Mouse (Mus musculus): ENCODE data around the gene Ifnar1.
A peak's percentile ranks its signal among the peaks of the same experiment; 100 is the strongest.
"Not testable (repeated sequence)": the region's sequence is repeated elsewhere in the genome, so short reads cannot be mapped to it uniquely, and the experiment has no call there.

Gene Ifnar1

DNA sequence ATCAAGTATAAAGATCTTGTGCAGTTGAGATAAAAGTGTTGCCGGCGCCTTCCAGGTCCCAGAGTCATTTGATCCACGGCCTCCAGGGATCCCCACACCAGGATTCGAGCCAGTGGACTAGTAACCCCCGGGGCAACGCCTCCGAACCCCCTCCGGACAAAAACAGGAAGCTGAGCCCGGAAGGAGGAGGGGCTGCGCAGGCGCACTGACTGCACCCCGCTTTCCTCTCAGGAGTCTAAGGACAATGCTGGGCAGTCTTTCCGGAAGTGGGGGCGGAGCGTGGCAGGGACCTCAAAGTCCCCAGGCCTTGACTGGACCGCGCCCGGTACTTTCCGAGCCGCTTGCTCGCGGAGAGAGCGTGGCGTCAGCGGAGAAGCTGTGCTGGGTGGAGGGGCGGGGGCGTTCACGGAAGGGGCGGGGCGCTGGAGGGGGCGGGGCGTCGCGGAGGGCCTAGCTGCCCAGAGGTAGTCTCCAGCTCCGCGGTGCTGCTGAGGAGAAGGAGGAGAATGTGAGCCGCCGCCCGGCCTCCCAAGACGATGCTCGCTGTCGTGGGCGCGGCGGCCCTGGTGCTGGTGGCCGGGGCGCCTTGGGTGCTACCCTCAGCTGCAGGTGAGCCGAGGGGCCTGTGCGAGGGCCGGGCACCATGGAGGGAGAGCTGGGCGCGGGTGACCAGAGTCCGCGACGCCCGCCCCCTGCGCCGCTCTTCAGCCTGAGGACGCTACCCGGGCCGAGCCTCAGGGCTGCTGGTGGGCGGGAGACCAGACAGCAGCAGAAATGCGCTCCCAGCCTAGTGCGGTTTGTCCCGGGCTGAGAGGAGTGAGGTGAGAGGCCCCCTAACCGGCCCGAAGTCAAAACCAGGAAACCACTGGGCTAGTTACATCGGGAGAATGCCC lies at the start of gene Ifnar1:
Ifnar1 (plus strand) TSS at position 431 of the 893 bp plus-strand sequence.
- DNase-seq (ENCODE audit: extremely low spot score, low spot score): peak; percentile 98

DNA sequence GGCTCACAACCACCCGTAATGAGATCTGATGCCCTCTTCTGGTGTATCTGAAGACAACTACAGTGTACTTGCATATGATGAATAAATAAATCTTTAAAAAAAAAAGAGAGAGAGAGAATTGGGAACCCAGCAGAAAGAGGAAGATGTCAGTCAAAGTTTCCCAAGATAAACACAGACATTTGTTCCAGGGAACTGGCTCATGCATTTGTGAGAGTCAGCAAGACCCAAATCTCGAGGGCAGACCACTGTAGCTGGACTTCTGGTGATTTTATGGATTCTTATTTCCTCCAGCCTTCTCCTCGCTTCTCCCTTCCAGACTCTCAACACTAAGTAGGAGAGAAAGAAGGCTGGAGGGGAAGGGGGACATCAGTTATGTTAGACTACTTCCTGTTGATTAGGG lies 47.0 kb upstream of the Ifnar1 start:
- no peak for DNase-seq (ENCODE audit: extremely low spot score, low spot score)

DNA sequence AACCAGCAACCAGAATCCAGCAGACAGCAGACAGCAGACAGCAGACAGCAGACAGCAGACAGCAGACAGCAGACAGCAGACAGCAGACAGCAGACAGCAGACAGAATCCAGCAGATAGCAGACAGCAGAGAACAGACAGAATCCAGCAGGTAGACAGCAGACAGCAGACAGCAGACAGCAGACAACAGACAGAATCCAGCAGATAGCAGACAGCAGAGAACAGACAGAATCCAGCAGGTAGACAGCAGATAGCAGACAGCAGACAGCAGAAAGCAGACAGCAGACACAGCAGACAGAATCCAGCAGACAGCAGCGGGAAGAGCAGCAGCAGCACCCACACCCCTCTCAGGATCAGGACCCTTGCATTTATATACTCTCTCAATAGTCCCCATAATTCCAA lies 46.4 kb upstream of the Ifnar1 start:
- DNase-seq (ENCODE audit: extremely low spot score, low spot score): not testable (repeated sequence)

DNA sequence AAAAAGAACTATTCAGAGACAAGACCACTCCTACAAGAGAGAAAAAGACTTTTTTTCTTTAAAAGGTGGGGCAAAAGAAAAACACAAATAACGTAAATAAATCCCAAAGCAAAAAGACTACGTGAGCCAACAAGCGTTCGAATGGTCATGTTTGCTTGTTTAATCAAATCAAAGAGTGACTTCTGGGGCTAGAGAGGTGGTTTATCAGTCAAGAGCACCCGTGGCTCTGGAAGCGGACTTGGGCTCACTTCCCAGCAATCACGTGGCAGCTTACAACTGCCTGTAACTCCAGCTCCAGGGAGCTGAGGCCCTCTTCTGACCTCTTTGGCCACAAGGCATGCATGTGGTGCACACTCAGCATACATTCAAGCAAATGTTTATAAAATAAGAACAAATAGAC lies 43.7 kb upstream of the Ifnar1 start:
- DNase-seq (ENCODE audit: extremely low spot score, low spot score): no peak

DNA sequence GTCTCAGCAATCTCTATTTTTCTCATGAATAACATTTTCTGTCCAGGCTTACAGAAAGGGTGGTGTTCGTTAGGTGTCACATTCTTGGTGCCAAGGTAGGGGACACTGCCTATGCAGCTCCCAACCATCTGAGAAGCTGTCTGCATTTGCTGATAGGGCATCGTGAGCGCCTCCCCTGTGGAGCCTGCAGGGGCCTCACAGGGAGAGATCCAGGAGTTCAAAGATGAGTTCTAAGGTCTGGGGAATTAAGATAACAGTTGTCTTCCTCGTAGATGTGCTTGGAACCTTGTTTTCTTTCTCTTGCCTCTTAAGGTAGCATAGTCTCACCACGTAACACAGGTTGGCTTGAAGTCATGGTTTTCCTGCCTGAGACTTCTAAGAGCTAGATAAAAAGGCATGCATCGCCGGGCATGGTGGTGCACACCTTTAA lies 43.2 kb upstream of the Ifnar1 start:
- DNase-seq (ENCODE audit: extremely low spot score, low spot score): no peak

DNA sequence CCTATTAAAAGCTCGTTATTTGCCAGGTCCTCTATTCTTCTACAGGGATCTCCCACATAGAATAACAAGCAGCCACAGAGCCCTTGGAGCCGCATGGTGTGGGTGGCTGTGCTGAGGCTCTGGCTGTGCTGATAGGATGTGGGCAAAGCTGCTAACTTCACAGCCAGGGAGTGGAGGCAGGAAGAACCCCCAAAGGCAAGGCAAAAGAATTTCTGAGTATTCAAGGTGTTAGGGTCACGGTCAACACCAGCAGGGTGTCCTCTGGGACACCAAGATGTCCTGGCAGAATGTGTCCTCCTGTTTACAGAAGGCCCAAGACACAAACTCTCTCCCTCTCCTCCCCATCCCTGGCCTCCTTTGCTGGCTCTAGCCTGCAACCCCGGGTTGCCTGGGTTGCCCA lies 42.6 kb upstream of the Ifnar1 start:
- no peak for DNase-seq (ENCODE audit: extremely low spot score, low spot score)

DNA sequence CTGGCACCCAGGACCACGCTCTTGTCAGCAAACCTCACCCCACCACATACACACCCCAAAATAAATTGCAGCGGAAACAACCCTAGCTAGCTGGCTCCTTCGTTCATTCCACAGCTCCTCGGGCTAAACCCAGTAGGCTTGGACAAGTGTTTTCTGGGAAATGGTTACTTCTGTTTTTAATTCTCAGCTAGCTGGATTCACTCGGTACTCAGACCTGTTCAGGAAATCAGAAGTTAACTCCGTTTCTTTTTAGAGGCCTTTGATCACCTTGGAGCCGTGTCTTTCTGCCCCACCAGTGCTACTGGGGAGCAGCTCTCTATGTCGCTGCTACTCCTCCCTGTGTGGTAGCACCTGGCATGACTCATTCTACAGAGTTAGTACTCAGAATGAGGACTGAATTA lies 41.8 kb upstream of the Ifnar1 start:
- no peak for DNase-seq (ENCODE audit: extremely low spot score, low spot score)

DNA sequence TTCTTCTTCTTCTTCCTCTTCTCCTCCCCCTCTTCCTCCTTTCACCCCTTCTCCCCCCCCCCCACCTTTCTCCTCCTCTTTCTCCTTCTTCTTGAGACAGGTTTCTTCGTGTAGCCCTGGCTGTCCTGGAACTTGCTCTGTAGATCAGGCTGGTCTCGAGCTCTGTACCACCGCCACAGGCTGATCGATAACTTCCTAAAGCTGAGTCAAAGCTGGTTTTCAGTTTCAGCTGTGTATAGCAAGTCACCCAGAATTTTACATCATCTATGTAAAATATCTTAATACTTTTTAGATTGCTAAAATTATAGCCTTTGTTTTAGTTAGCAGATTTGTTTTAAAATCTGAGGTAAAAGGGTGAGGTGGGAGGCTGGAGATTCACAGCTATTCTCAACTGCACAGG lies 40.2 kb upstream of the Ifnar1 start:
- no peak for DNase-seq (ENCODE audit: extremely low spot score, low spot score)

DNA sequence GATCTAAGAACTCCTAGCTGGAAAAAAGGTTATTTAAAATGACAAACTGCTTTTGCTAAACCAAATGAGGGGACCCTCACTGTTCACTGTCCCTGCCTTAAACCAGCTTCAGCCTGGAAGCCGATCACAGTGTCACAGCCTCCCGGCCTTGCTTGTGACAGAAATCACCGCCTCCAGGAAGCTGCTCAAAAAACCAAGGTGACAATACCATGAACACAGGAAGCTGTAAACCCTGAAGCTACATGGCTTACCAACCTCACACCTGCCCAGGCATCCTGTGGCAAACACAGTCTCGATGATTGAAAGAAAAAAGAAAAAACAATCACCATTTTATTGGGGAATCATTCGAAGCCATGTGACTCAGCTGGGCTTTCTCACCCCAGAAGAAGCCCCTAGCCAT lies 39.5 kb upstream of the Ifnar1 start:
- no peak for DNase-seq (ENCODE audit: extremely low spot score, low spot score)

DNA sequence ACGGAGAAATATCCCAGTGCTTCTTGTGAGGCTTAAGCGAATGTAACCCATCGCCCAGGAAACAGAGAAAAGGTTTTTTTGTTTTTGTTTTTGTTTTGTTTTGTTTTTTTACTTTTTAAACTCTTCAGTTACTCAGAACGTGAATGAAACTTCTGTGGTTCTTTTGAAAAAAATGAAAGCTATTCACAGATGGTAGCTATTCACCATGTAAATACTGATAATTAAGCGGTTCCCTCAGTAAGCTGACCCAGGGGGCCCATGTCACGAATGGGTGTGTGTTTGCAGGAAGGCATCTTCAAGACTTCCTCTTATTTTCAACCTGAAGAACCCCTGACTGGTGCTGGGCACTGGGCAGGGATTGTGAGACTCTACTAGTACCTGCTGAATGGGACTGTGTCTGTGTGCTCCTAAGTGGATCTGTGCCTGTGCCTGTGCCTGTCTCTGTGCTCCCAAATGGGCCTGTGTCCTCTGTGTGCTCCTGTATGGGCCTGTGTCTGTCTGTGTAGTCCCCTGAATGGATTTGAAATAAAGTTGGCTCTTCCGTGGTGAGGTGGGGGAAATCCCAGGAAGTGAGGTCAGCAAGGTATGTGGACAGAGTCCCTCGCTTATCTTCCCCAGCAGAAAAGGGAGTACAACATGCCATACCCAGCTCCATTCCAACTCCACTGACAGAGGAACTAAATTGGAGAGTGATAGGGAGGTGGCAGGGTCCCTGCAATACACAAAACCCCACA lies 38.1 kb upstream of the Ifnar1 start:
- no peak for DNase-seq (ENCODE audit: extremely low spot score, low spot score)

DNA sequence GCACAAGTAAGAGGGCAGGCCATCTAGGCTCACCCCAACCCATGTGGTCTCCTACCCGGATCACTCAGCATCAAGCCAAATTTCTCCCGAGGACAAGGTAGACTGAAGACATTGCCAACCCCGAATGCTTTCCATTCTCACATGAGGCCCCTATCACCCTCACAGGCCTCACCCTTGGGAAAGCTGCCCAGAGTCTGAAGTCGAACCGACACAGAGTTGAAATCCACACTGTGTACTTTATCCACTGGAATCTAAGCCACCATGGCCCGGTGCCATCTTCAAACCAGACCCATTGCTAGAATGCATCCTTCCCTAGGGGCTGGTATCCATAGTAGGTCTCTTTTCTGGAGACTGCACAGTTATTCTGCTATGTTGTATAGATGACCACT lies 37.5 kb upstream of the Ifnar1 start:
- DNase-seq (ENCODE audit: extremely low spot score, low spot score): no peak

DNA sequence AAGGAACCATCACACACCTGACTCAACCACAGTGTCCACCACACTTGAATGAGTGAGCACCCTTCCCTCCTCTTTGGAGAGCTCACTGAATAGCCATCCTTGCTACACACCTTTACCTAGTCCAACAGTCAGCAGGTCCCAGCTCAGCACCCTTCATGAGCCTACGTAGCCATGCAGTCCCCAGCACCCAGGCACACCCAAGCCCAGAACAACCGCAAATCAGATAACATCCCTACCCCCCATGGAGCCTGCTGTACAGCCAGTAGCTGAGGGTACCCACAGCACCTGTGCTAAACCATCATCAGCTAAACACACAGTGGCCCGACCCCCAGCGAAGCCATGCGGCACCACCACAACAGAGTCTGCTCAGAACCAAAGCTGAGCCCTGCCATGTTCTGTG lies 37.0 kb upstream of the Ifnar1 start:
- no peak for DNase-seq (ENCODE audit: extremely low spot score, low spot score)

DNA sequence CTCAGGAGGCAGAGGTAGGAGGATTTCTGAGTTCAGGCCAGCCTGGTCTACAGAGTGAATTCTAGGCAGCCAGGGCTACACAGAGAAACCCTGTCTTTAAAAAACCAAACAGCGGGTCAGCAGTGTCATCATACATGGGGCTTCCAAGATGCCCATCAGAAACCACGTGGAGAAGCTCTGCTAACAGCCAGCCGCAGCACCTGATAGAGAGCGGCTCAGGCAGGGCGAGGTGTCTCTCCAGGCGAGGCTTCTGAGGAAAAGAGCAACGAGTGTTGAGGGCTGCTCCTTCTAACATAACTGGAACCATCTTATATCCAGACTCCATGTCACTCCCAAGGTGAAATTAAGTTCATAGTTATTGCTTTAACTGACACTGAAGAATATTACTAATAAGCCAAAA lies 36.1 kb upstream of the Ifnar1 start:
- no peak for DNase-seq (ENCODE audit: extremely low spot score, low spot score)

DNA sequence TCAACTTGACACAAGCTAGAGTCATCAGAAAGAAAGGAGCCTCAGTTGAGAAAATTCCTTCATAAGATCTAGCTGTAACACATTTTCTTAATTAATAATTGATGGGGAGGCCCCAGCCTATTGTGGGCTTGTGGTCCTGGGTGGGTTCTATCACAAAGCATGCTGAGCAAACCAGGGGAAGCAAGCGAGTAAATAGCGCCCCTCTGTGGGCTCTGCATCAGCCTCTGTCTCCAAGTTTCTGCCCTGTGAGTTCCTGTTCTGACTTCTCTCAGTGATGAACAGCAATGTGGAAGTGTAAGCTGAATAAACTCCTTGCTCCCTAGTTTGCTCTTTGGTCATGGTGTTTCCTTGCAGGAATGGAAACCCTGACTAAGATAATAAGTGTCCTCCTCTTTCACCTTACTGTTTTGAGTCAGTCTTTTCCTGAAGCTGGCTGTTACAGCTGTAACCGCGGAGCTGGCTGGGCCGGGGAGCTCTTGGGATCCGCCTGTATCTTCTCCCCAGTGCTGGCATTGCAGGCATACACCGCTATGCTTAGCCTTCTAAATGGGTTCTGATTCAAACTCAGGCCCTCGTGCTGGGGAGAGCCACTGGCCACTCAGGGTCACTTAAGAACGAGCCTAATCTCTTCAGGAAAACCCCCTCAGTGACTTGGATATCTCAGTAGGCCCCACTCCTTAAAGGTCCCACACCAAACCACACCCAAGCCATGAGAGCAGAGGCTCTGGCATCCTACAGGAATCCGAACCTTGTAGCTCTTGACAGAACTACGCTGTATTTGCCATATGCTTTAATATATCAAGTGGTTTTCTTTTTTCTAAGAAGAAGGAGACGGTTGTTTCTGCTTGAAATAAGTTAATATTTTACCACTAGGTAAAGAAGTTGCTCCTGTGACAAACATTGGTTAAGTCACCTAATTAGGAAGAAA lies 34.6 kb upstream of the Ifnar1 start:
- DNase-seq (ENCODE audit: extremely low spot score, low spot score): no peak

DNA sequence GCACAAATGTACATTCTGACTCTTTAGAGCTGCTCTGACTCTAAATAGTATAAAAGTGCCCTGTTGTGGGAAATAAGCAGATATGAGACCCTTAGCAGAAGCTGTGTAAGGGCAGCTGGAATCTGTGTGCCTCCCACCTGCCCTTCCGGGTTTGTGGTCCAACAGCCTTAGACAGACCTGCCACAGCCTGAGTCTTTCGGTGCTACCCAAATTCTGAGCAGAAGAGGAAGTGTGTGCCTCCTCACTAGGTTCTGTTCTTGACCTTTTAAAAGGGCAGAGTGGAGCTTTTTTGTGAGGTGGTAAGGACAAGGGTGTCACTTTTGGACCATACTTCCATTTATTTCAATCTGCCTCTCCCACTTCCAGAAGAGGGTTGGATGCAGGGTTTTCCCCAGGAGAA lies 33.1 kb upstream of the Ifnar1 start:
- no peak for DNase-seq (ENCODE audit: extremely low spot score, low spot score)

DNA sequence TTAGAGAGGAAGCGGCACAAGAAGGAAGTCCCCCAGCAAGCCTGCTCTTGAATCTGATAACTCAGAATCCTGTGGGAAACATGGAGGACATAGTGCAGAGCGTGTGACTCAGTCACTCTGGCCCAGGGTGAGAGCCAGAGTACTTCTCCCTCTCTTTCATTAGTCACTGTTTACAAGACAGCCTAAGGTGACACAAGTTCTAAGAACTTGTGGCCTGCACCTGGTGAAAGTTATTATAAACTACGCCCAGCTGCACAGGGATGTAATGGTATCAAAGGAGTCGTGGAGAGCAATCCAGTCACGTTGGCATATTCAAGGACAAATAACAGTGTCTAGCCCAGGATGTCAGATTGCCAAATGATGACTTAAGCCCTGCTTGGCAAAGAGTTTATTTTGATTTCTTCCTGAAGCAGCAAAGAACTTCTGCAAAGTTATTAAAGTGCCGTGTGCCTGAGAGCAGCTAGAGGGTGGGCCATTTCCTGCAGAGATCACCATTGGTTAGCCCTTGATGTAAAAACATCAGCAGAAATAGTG lies 32.6 kb upstream of the Ifnar1 start:
- no peak for DNase-seq (ENCODE audit: extremely low spot score, low spot score)

DNA sequence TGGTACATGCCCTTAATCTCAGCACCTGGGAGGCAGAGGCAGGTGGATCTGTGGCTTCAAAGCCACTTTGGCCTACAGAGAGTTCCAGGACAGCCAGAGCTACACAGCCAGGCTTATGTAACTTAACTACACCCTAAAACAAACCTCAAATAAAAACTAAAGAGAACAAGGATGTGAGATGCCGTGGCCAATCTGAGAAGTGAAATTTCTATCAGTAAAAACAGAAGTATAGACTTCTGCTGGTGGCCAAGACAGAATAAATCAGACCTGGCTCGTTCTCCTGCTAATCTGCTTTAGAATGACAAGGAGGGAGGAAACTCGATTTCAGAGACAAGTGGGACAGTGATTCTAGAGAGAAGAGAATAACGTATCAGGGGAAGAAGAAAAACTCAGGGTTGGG lies 29.2 kb upstream of the Ifnar1 start:
- DNase-seq (ENCODE audit: extremely low spot score, low spot score): no peak

DNA sequence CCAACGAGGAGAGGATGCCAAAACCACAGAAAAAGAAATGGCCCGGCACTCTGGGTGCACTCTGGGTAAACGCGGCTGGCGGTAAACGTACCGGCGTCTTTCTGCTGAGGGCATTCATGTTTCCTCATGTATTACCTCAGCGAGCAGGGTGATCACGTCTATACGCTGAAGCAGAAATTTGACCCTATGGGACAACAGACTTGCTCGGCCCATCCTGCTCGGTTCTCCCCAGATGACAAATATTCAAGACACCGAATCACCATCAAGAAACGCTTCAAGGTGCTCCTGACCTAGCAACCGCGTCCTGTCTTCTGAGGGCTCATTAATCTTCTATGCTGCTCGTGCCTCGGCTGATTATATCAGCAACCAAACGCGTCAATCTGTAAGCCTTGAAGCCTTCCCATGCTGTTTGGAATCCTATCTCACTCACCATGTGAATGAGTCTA lies 26.7 kb upstream of the Ifnar1 start:
- DNase-seq (ENCODE audit: extremely low spot score, low spot score): no peak

DNA sequence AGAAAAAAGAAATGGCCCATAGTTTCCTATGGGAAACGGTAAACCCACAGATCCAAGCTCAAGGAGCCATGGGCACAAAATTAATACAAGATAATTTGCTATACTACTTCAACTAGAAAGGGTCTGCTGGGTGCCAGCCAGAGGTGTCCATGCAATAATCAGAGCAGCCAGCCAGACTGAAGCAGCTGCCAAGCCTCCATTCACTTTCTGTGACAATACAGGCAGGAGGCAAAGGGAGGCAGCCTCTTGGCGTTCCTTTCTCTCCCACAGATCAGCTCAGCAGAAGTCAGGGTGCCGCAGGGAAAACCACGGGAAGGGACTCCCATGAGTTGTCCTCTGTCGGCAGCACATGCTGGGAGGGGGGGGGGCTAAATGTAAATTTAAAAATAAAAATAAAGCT lies 26.1 kb upstream of the Ifnar1 start:
- no peak for DNase-seq (ENCODE audit: extremely low spot score, low spot score)

DNA sequence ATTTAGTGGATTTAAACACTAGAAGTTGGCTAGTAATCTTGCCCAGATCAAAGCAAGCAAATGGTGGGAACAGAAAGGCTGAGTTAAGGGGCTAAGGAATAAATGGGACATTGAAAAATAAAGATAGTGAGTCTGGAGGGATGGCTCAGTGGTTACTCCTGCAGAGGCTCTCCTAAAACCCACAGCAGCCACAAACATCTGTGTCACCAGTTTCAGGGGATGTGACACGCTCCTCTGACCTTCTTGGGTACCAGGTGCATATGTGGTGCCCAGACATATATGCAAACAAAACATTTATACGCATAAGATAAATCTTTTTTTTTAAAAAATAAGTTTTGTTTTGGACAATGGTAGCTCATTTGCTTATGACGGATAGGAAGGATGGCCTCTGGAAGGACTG lies 25.6 kb upstream of the Ifnar1 start:
- DNase-seq (ENCODE audit: extremely low spot score, low spot score): no peak

DNA sequence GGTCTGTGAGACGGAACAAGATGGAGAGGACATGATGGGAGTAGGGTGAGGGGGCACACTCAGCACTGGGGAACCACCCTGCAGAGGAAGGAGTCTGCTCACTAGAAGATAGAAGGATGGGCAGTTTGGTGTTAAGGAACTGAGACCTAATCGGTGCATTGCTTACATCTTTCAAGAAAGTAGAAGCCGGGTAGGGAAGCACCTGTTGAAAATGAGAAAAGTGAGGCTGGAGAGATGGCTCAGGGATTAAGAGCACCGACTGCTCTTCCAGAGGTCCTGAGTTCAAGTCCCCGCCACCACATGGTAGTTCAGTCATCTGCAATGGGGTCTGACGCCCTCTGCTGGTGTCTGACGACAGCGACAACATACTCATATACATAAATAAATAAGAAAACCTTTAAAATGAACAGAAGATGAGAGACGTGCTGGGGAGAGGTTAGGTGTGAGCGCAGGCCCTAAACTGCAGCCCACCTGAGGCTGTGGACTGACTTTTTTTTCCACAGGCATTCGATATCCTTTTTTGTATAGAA lies 25.1 kb upstream of the Ifnar1 start:
- DNase-seq (ENCODE audit: extremely low spot score, low spot score): no peak

Data from neural tube, embryonic 10.5 days (tissue).